Mouse (Mus musculus): Measurements from ENCODE around the gene Proser3. TPM values are rescaled to one million over a fixed set of nuclear protein-coding genes. Genes with fewer than 3 reads are reported as not detected.

The Proser3 gene
- total RNA-seq, 2 experiments from 2014 or later: 4.6 to 5.3 TPM

- no peak for DNase-seq
- intact Hi-C loops (cut with DNase I): no loop called here
These were observed 32.2 kb upstream of the Proser3 start for GRCm38 (mm10) chr7:30584339-30584738.

- intact Hi-C loops (cut with DNase I): no loop called here
- DNase-seq: no peak
These were observed 29.4 kb upstream of the Proser3 start for GRCm38 (mm10) chr7:30581547-30581946.

- intact Hi-C loops (cut with DNase I): no loop called here
- DNase-seq: no peak
These were observed 27.9 kb upstream of the Proser3 start for GRCm38 (mm10) chr7:30579950-30580349.

GRCm38 (mm10) chr7:30572969-30573368 lies 20.9 kb upstream of the Proser3 start:
- intact Hi-C loops (cut with DNase I): no loop called here
- peak; percentile 49 to 70 for DNase-seq

GRCm38 (mm10) chr7:30572389-30572788 lies 20.3 kb upstream of the Proser3 start:
- intact Hi-C loops (cut with DNase I): no loop called here
- DNase-seq: no peak

- DNase-seq: no peak
- intact Hi-C loops (cut with DNase I): no loop called here
These were observed 15.5 kb upstream of the Proser3 start for GRCm38 (mm10) chr7:30567555-30567954.

- no peak for DNase-seq
- intact Hi-C loops (cut with DNase I): no loop called here
These were observed 13.9 kb upstream of the Proser3 start for GRCm38 (mm10) chr7:30566033-30566432.

- DNase-seq: no peak
- intact Hi-C loops (cut with DNase I): loop anchor here (1.0 to 2.0 kb wide), 2 partner anchors 18 to 23 kb away; partner anchors contain the start of gene Kmt2b
These were observed 13.0 kb upstream of the Proser3 start, which contains the start of gene Igflr1 for GRCm38 (mm10) chr7:30564970-30565571. Igflr1 (plus strand) TSS chr7:30565427.

GRCm38 (mm10) chr7:30563906-30564280 lies 11.8 kb upstream of the Proser3 start:
- intact Hi-C loops (cut with DNase I): loop anchor here (1.0 to 2.0 kb wide), 2 partner anchors 19 to 24 kb away; partner anchors contain the start of gene Kmt2b
- DNase-seq: no peak

GRCm38 (mm10) chr7:30563117-30563905 lies 11.2 kb upstream of the Proser3 start, which contains the start of the genes U2af1l4, Gm49396 and Psenen:
U2af1l4 (plus strand) TSS chr7:30563301.
Gm49396 (plus strand) TSS chr7:30563344.
Psenen (minus strand) TSS chr7:30563627.
- intact Hi-C loops (cut with DNase I): no loop called here

GRCm38 (mm10) chr7:30562526-30563116 lies 10.5 kb upstream of the Proser3 start:
- intact Hi-C loops (cut with DNase I): no loop called here
- no peak for DNase-seq

More at GRCm38 (mm10) chr7:30563117-30563905, 11.2 kb upstream of the Proser3 start, which contains the start of the genes U2af1l4, Gm49396 and Psenen:
- peak; percentile 96 for DNase-seq

- DNase-seq: no peak
- intact Hi-C loops (cut with DNase I): no loop called here
These were observed 8.2 kb upstream of the Proser3 start for GRCm38 (mm10) chr7:30560296-30560695.

GRCm38 (mm10) chr7:30559443-30559954 lies 7.4 kb upstream of the Proser3 start, which contains the start of gene Lin37:
Lin37 (minus strand) TSS chr7:30559838.
- intact Hi-C loops (cut with DNase I): no loop called here
- peak; percentile 94 for DNase-seq

GRCm38 (mm10) chr7:30558656-30559442 lies 6.8 kb upstream of the Proser3 start:
- DNase-seq: no peak
- intact Hi-C loops (cut with DNase I): no loop called here

- no peak for DNase-seq
- intact Hi-C loops (cut with DNase I): no loop called here
These were observed 5.9 kb upstream of the Proser3 start for GRCm38 (mm10) chr7:30557901-30558514.

GRCm38 (mm10) chr7:30556894-30557536 lies 4.9 kb upstream of the Proser3 start:
- intact Hi-C loops (cut with DNase I): no loop called here
- DNase-seq: no peak

- no peak for DNase-seq
- intact Hi-C loops (cut with DNase I): loop anchor here (5.0 kb wide), 1 partner anchor 62 kb away; the partner anchor contains the start of gene Prodh2
These were observed 1.9 kb upstream of the Proser3 start for GRCm38 (mm10) chr7:30553810-30554584.

GRCm38 (mm10) chr7:30553021-30553589 lies 1.0 kb upstream of the Proser3 start:
- DNase-seq: peak; percentile 73 to 81
- intact Hi-C loops (cut with DNase I): loop anchor here (5.0 kb wide), 1 partner anchor 61 kb away; the partner anchor contains the start of gene Prodh2

Data from heart, postnatal 14 days (tissue).